8 mouse cellular contexts compared by ENCODE assay signal in genomic region chr2:32084872-32085199, GRCm38 (mm10). TPM values are rescaled to one million over a fixed set of nuclear protein-coding genes. Genes with fewer than 3 reads are reported as not detected.
DNase-seq lines count a peak whose midpoint lies in the region; ATAC-seq and TF ChIP-seq lines count a peak whose summit lies in the region.

No protein-coding gene starts in this region.

- H3K4me1 ChIP-seq in bone marrow, adult 2 months (ENCODE audit: control insufficient read depth, insufficient read depth, low read length) = peaks cover 10% of the 10 kb centered on the region
- H3K4me1 ChIP-seq in hindbrain, embryonic 11.5 days (replicated peaks; ENCODE audit: control insufficient read depth, insufficient read depth, low read length) = peaks cover 11% of the 10 kb centered on the region
- H3K4me1 ChIP-seq in megakaryocyte, embryonic 14.5 days = peaks cover 75% of the 10 kb centered on the region

- no peaks in the 10 kb centered on the region for H3K36me3 ChIP-seq in hindbrain, embryonic 11.5 days (ENCODE audit: control insufficient read depth, insufficient read depth, low read length)
- peaks cover 18% of the 10 kb centered on the region for H3K36me3 ChIP-seq in megakaryocyte, embryonic 14.5 days (replicated peaks; ENCODE audit: low read length)

- peaks cover 47% of the 10 kb centered on the region for H3K27me3 ChIP-seq in hindbrain, embryonic 11.5 days (ENCODE audit: control insufficient read depth, insufficient read depth, low read length)
- peaks cover 15% of the 10 kb centered on the region for H3K27me3 ChIP-seq in megakaryocyte, embryonic 14.5 days (replicated peaks)

- WGBS in bone marrow, adult 2 months = 34% methylated on average over 2 of the region's 2 CpGs
- 27% methylated on average over 2 of the region's 2 CpGs for WGBS in hindbrain, embryonic 11.5 days

- peak overlapping the region; percentile 100 for H3K4me2 ChIP-seq in hindbrain, embryonic 11.5 days (replicated peaks; ENCODE audit: low read depth, low read length)

- H3K27ac ChIP-seq in gastrocnemius, adult 2 months = peak overlapping the region; percentile 93; the same call in 1 of the 2 replicates
- H3K27ac ChIP-seq in bone marrow, adult 2 months (ENCODE audit: control insufficient read depth, insufficient read depth, low read depth, low read length, poor library complexity) = peak overlapping the region; percentile 76; the same call in 1 of the 2 replicates
- H3K27ac ChIP-seq in hindbrain, embryonic 11.5 days (ENCODE audit: low read depth, low read length) = no peak overlapping the region

- TF ChIP-seq POLR2A in bone marrow, adult 2 months (IDR thresholded peaks at IDR 0.05; ENCODE audit: borderline replicate concordance, control insufficient read depth, low read depth, low read length) = no peak

- intact Hi-C loops in gastrocnemius, adult 2 months (cut with DNase I) = no loop called here
- intact Hi-C loops in gastrocnemius, postnatal 36 days (cut with DNase I) = loop anchor here (5.0 kb wide), 2 partner anchors 38 to 47 kb away; no protein-coding TSS in a partner anchor
- intact Hi-C loops in gastrocnemius, postnatal 14 days (cut with DNase I; ENCODE audit: low total_unique reads) = loop anchor here (5.0 kb wide), 1 partner anchor 47 kb away; no protein-coding TSS in a partner anchor

- H3K9me3 ChIP-seq in hindbrain, embryonic 11.5 days (ENCODE audit: control insufficient read depth, low read length) = no peaks in the 10 kb centered on the region
- H3K9me3 ChIP-seq in megakaryocyte, embryonic 14.5 days = peaks cover 6% of the 10 kb centered on the region; the same call in 1 of the 2 replicates

- no peak overlapping the region; the same call in 1 of the 2 replicates for H3K9ac ChIP-seq in hindbrain, embryonic 11.5 days (ENCODE audit: low read depth, low read length)

- no peak for DNase-seq in gastrocnemius, adult 2 months
- DNase-seq in gastrocnemius, postnatal 36 days = no peak
- DNase-seq in hindbrain, embryonic 11.5 days (ENCODE audit: low spot score) = no peak
- DNase-seq in layer of hippocampus, adult 8-10 months (ENCODE audit: low spot score in 2 of 2) = no peak
- DNase-seq in gastrocnemius, postnatal 14 days = no peak
- DNase-seq in thymus, postnatal 25 days = no peak

- TF ChIP-seq CTCF in gastrocnemius, adult 2 months (IDR thresholded peaks at IDR 0.05) = no peak
- no peak for TF ChIP-seq CTCF in bone marrow, adult 2 months (IDR thresholded peaks at IDR 0.05; ENCODE audit: control insufficient read depth, insufficient read depth, low read length)

- peak overlapping the region; percentile 88 for H3K4me3 ChIP-seq in gastrocnemius, adult 2 months
- H3K4me3 ChIP-seq in bone marrow, adult 2 months (replicated peaks; ENCODE audit: control insufficient read depth, low read depth, low read length) = peak overlapping the region; percentile 69
- peak overlapping the region; percentile 50 for H3K4me3 ChIP-seq in hindbrain, embryonic 11.5 days (ENCODE audit: low read depth, low read length)
- H3K4me3 ChIP-seq in megakaryocyte, embryonic 14.5 days (replicated peaks) = peak overlapping the region; percentile 98

- no peak; the same call in 1 of the 2 replicates for ATAC-seq in hindbrain, embryonic 11.5 days (ENCODE audit: low FRiP score)

RNA-seq across cellular contexts. Expression of gene Fam78a, which starts 0.2 kb away (rescaled TPM):
- 10 to 100 TPM in 1 of 2 experiments, 1 to 10 TPM in 1; 9.9 to 12.0 TPM for total RNA-seq in gastrocnemius, adult 2 months (2021)
- 10 to 100 TPM; 13.2 to 16.5 TPM for total RNA-seq in gastrocnemius, postnatal 36 days (2021)
- polyA plus RNA-seq in bone marrow, adult 2 months (2011; ENCODE audit: insufficient read depth, insufficient read length, low replicate concordance, missing spikeins) = 11.4 and 12.5 TPM in 2 replicates
- 0.91 and 1.3 TPM in 2 replicates for polyA plus RNA-seq in hindbrain, embryonic 11.5 days (2014; fragmentation: Nextera tagmentation; extraction: Ambion mirVana)
- 43.5 and 60.3 TPM in 2 replicates for polyA plus RNA-seq in megakaryocyte, embryonic 14.5 days (2012; ENCODE audit: insufficient read depth, low replicate concordance)
- total RNA-seq in layer of hippocampus, adult 8-10 months (2022) = 1 to 10 TPM; 4.3 to 6.2 (median 5.3) TPM
- total RNA-seq in gastrocnemius, postnatal 14 days (2021) = 10 to 100 TPM in 1 of 2 experiments, 1 to 10 TPM in 1; 9.5 to 20.5 TPM

RNA-seq across cellular contexts. Expression of gene Plpp7, which starts 10.5 kb away (rescaled TPM):
- total RNA-seq in gastrocnemius, adult 2 months (2021) = 100 to 1,000 TPM; 109 to 120 TPM
- total RNA-seq in gastrocnemius, postnatal 36 days (2021) = 100 to 1,000 TPM in 1 of 2 experiments, 10 to 100 TPM in 1; 96.9 to 117 TPM
- polyA plus RNA-seq in bone marrow, adult 2 months (2011; ENCODE audit: insufficient read depth, insufficient read length, low replicate concordance, missing spikeins) = not detected in 2 replicates
- 5.5 and 7.5 TPM in 2 replicates for polyA plus RNA-seq in hindbrain, embryonic 11.5 days (2014; fragmentation: Nextera tagmentation; extraction: Ambion mirVana)
- polyA plus RNA-seq in megakaryocyte, embryonic 14.5 days (2012; ENCODE audit: insufficient read depth, low replicate concordance) = 3.3 and 17.4 TPM in 2 replicates
- total RNA-seq in layer of hippocampus, adult 8-10 months (2022) = 10 to 100 TPM; 21.2 to 24.0 (median 23.4) TPM
- 100 to 1,000 TPM in 1 of 2 experiments, 10 to 100 TPM in 1; 87.5 to 102 TPM for total RNA-seq in gastrocnemius, postnatal 14 days (2021)
